Mouse (Mus musculus) heart, postnatal 0 days (tissue): ENCODE measurements around the gene Tcp10c. TPM values are rescaled to one million over a fixed set of nuclear protein-coding genes. Genes with fewer than 3 reads are reported as not detected.
"Not testable (repeated sequence)": the region's sequence is repeated elsewhere in the genome, so short reads cannot be mapped to it uniquely, and the experiment has no call there.

ENCODE experiments used
- ATAC-seq: fragments of 200-750 bp; cut with Nextera tagmentation; 2 replicates; pipeline ENCODE4 v1.8.0; 2017; ENCODE audit warnings: low read depth, moderate number of reproducible peaks, moderate library complexity; ENCODE audit not compliant: insufficient read depth
- DNase-seq: peaks from one replicate; pipeline ENCODE4 v3.0.0-alpha.2; 2016; ENCODE audit warnings: low spot score
- H3K27ac ChIP-seq: fragments of 300-500 bp; sonication (generic); 2 replicates; pipeline ENCODE4 v1.5.1; 2014; ENCODE audit warnings: low read depth, mild to moderate bottlenecking
- H3K27me3 ChIP-seq: fragments of 300-500 bp; sonication (generic); 2 replicates; pipeline ENCODE4 v1.6.1; 2014; ENCODE audit warnings: low read length, mixed read lengths; ENCODE audit not compliant: control insufficient read depth, insufficient read depth
- H3K36me3 ChIP-seq: fragments of 300-500 bp; sonication (generic); replicated peaks from 2 replicates; pipeline ENCODE4 v1.6.1; 2014; ENCODE audit warnings: low read length, mixed read lengths; ENCODE audit not compliant: control insufficient read depth, insufficient read depth
- H3K4me1 ChIP-seq: fragments of 300-500 bp; sonication (generic); 2 replicates; pipeline ENCODE4 v1.6.1; 2014; ENCODE audit warnings: antibody characterized with exemption; ENCODE audit not compliant: control insufficient read depth, insufficient read depth
- H3K4me2 ChIP-seq: fragments of 300-500 bp; sonication (generic); 2 replicates; pipeline ENCODE4 v1.6.1; 2014; ENCODE audit warnings: low read depth, mild to moderate bottlenecking, low read length, moderate library complexity
- H3K4me3 ChIP-seq: fragments of 300-500 bp; sonication (generic); 2 replicates; pipeline ENCODE4 v1.5.1; 2014; ENCODE audit warnings: low read depth, low read length
- H3K9ac ChIP-seq: fragments of 300-500 bp; sonication (generic); replicated peaks from 2 replicates; pipeline ENCODE4 v1.6.1; 2014; ENCODE audit warnings: low read depth, low read length, mixed read lengths
- H3K9me3 ChIP-seq: fragments of 300-500 bp; sonication (generic); replicated peaks from 2 replicates; pipeline ENCODE4 v1.6.1; 2016; ENCODE audit warnings: low read length; ENCODE audit not compliant: control insufficient read depth
- WGBS: fragments of 180-500 bp; shearing (Covaris S2); extraction: QIAGEN DNeasy Blood & Tissue Kit; methylation state at CpG from one replicate; pipeline ENCODE4 v1.1.7; 2014; 5-methylcytosine and 5-hydroxymethylcytosine counted together
- polyA plus RNA-seq: library from polyadenylated mRNA; unstranded; fragments of >200 nt; fragmentation: Nextera tagmentation; extraction: Ambion mirVana; gene quantifications from 2 replicates; pipeline ENCODE4 v1.2.1, GENCODE M21; 2015
- total RNA-seq: library from RNA; depleted of rRNA; stranded (reverse); fragments of >200 nt; gene quantifications from 2 replicates; pipeline ENCODE4 v1.2.3, GENCODE M21; 2014; ENCODE audit warnings: low replicate concordance

Tcp10c gene
- total and polyA plus RNA-seq, 2 experiments from 2014 or later, result not detected

DNA sequence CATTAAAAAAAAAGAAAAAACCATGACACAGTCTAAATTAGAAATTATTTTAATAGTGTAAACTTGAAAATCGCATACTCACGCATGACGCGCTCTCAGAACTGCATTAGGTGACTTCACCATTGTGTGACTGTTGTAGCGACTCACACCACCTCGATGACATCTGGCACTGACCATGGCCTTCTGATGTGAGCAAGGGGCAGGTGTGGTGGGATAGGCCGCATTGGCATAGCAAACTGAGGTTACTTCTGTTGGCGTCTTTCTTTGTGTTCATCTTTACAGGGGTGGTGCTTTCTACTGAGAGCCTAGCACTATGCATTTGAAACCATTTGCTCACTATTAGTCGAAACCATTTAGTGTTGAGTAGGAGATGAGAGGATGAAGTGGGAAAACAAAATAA, 12.8 kb downstream of the Tcp10c start:
- H3K4me3 ChIP-seq, H3K36me3 ChIP-seq, ATAC-seq, DNase-seq, H3K4me2 ChIP-seq, H3K4me1 ChIP-seq, H3K27me3 ChIP-seq, H3K9ac ChIP-seq, H3K9me3 ChIP-seq, H3K27ac ChIP-seq: not testable (repeated sequence)
- WGBS, result 86% methylated on average over 9 of the region's 9 CpGs

DNA sequence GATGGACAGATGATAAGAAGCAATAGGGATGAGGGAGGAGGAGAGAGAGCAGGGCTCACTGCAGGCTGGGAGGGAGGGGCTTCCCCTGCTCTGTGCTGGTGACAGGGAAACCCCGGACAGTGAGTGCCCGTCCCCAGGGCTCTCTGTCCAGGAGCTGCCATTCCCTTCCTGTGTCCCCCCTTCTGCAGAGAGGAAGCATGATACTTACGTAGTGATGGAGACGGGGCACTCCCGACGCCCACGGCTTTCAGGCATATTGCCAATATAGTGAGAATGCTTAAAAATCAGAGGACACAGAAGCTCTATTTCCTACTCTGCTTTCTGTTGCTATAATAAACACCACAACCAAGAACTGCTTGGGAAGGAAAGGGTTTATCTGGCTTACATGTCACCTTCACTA, 14.3 kb downstream of the Tcp10c start:
- H3K4me3 ChIP-seq, H3K27me3 ChIP-seq, H3K9ac ChIP-seq, H3K9me3 ChIP-seq, H3K4me1 ChIP-seq, H3K27ac ChIP-seq, H3K4me2 ChIP-seq, DNase-seq, H3K36me3 ChIP-seq: not testable (repeated sequence)
- ATAC-seq, result 0 out of 2 replicates have a peak, but pooled peaks have one; percentile 28
- WGBS, result 83% methylated on average over 7 of the region's 7 CpGs

DNA sequence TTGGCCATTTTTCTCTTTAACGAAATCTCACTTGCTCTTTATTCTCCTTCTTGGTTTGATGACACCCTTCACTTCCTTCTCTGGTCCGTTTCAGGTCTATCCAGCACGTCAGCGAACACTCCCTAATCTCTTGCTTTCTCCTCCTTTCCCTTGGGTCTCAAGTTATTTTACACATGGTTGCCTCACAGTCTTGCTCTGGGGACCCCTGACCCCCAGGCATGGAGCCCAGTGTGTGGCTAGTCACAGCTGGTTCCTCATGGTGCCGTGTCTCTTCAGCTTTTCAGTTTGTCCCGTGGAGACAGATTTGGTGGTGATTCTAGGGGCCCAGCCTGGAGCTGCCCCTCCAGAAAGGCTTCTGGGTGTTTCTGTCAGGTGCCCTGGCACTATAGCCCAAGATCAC, 16.4 kb downstream of the Tcp10c start:
- 73% methylated on average over 4 of the region's 6 CpGs for WGBS
- not testable (repeated sequence) for H3K4me3 ChIP-seq, H3K36me3 ChIP-seq, H3K27me3 ChIP-seq, H3K4me1 ChIP-seq, H3K9ac ChIP-seq, ATAC-seq, DNase-seq, H3K4me2 ChIP-seq, H3K27ac ChIP-seq, H3K9me3 ChIP-seq

DNA sequence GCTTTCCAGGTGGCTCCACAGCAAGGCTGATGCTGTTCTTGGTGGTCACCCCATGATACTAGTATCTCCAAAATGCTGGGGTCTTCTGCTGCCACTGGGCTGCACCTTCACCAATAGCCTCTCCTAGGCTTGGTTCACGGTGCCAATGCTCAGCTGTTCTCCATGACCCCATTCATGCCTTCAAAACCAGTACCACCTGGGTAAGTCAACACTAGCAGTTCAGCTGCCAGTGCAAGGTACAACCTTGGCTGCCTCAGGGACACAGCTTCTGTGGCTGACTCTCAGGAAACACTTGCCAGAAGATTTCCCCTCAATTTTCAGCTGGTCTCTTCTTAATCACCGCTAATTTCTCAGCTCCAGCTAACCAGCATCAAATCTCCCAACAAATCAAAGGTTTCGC, 24.0 kb downstream of the Tcp10c start:
- H3K4me2 ChIP-seq, H3K36me3 ChIP-seq, H3K4me1 ChIP-seq, H3K9me3 ChIP-seq, H3K4me3 ChIP-seq, H3K27ac ChIP-seq, H3K9ac ChIP-seq, H3K27me3 ChIP-seq, ATAC-seq, DNase-seq: not testable (repeated sequence)
- WGBS, result 64% methylated on average over 3 of the region's 3 CpGs

DNA sequence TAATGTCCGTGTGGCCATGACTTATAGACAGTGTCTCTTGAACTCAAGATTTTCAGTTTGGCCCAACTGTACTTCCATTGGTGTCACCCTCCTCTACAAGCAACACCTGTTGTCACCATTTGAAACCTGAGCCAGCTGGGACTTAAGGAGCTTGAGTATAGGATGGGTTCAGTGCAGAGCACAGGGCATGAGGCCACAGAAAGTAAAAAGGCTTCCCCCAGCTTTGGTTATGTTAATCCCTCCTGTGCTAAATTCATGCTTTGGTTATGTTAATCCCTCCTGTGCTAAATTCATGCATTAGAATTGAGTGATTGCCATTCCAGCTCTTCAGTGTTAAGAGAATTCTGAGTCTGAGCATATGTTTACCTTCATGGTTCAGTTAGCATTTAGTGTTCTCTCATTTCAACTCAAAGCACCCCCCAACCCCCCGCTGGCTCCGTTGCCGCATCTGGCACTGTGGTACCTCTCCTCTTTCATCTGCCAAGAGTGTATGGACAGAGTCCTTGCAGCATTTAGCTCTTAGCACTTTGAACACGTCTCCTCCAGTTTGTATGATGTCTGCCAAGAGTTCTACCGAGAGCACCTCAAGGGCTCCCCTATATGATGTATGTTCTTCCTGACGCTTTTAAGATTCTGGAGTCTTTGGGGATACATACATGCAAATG, 25.7 kb downstream of the Tcp10c start:
- H3K27me3 ChIP-seq, H3K27ac ChIP-seq, H3K4me2 ChIP-seq, H3K4me1 ChIP-seq, H3K4me3 ChIP-seq, H3K36me3 ChIP-seq, H3K9ac ChIP-seq, H3K9me3 ChIP-seq, ATAC-seq, DNase-seq: not testable (repeated sequence)
- WGBS, result 74% methylated on average over 4 of the region's 7 CpGs

DNA sequence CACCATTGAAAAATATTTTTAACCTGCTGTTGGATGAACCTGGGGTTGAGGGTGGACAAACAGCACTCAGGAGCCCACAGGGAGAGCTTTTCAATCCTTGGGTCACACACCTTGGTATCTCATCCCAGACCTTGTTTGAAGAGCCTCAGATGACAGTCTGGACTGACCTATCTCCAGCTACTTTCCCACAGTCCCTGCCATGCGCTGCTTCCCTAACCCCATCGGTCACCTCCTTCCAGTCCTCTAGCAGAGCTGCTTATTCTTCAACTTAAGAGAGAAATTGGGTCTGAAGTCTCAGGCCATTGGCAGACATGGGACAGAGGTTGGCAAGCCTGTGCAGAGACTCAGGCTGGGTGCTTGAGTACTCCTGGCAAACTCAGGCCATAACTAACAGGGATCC, 26.9 kb downstream of the Tcp10c start:
- not testable (repeated sequence) for H3K4me3 ChIP-seq, DNase-seq, H3K4me1 ChIP-seq, H3K27me3 ChIP-seq, H3K36me3 ChIP-seq, ATAC-seq, H3K9ac ChIP-seq, H3K27ac ChIP-seq, H3K4me2 ChIP-seq, H3K9me3 ChIP-seq
- 80% methylated on average over 2 of the region's 2 CpGs for WGBS

DNA sequence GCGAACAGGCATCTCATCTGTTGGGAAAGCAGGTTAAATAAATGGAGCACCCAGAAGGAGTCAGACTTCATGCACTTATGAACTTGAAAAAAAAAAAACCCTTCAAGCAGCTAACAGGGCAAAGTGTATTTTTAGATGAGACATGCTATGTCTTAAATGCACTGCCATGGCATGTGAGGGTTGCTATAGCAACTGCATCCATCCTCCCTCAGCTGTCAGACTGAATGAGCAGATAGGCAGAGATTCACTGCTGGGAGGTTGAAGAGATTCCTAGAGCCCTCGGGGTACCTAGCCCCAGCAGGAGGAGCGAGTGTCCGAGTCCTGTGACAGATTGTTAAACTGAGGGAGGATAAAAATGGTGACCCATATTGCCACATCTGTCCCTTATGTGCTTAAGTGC, 36.6 kb downstream of the Tcp10c start:
- WGBS, result no CpG with 5 or more reads among the region's 4 CpGs

DNA sequence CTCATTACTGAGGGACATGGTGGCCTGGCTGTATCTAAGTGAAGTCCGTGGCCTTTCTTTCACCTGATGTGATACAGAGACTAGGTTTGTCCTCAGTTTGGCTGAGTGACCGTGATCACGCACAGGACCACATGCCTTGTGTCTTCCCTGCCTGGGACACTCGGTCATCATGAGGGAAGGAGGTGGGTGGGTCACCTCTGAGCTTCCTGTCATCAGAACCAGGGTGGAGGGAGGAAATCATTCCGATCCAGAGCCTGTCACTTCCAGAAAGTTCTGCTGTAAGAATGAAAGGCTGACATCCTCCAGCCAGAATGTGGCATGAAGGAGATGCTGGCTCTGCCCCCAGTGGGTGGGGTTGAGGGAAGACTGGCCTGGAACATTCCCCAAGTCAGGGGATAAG, 45.6 kb downstream of the Tcp10c start:
- DNase-seq, result not testable (repeated sequence)

More for the DNA sequence above, 36.6 kb downstream of the Tcp10c start:
- not testable (repeated sequence) for H3K4me1 ChIP-seq, H3K4me2 ChIP-seq, H3K4me3 ChIP-seq, H3K9me3 ChIP-seq, DNase-seq, H3K9ac ChIP-seq, H3K27me3 ChIP-seq, H3K27ac ChIP-seq, ATAC-seq, H3K36me3 ChIP-seq

DNA sequence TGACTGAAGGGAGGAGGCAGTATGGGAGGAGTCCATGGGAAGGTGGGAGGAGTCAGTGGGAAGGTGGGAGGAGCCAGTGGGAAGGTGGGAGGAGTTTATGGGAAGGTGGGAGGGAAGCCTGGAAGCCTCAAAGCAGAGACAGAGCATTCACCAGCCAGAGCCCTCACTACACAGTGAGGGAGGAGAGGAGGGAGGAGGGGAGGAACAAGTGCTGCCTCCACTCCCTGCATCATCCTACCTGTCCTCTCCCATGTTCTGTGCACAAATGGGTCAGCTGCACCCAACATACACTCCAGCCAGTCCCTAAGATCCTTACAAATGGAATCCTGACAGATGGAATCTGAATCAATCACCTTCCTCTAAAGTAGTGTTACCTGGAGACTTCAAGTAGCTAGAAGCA, 47.7 kb downstream of the Tcp10c start:
- not testable (repeated sequence) for H3K9ac ChIP-seq, H3K4me3 ChIP-seq, ATAC-seq, H3K27me3 ChIP-seq, H3K4me2 ChIP-seq, H3K9me3 ChIP-seq, H3K4me1 ChIP-seq, H3K36me3 ChIP-seq, DNase-seq, H3K27ac ChIP-seq

More for the DNA sequence above, 45.6 kb downstream of the Tcp10c start:
- 72% methylated on average over 4 of the region's 5 CpGs for WGBS
- not testable (repeated sequence) for ATAC-seq, H3K27me3 ChIP-seq, H3K4me2 ChIP-seq, H3K9ac ChIP-seq, H3K4me3 ChIP-seq, H3K36me3 ChIP-seq, H3K9me3 ChIP-seq, H3K27ac ChIP-seq, H3K4me1 ChIP-seq
